Mouse (Mus musculus) spleen, adult 2 months (tissue): ENCODE results near the gene Srsf12. TPM values are rescaled to one million over a fixed set of nuclear protein-coding genes. Genes with fewer than 3 reads are reported as not detected.

Experiments used
- DNase-seq, 2 experiments: peaks; one replicate each; pipeline versions ENCODE4 v3.0.0 to v3.0.0-alpha.2; 2012 to 2021; ENCODE audit warnings: low spot score in 2 of 2, low read depth in 1 of 2
- H3K27ac ChIP-seq: fragments of 200-500 bp; 2 replicates; pipeline ENCODE4 v1.5.1; 2012; ENCODE audit warnings: low read length, inconsistent platforms; ENCODE audit not compliant: insufficient read depth
- H3K27me3 ChIP-seq: fragments of 200-500 bp; 2 replicates; pipeline ENCODE4 v1.6.1; 2012; ENCODE audit warnings: mild to moderate bottlenecking, moderate library complexity, low read length, inconsistent platforms; ENCODE audit not compliant: control insufficient read depth, insufficient read depth
- H3K36me3 ChIP-seq: fragments of 200-500 bp; 2 replicates; pipeline ENCODE4 v1.6.1; 2012; ENCODE audit warnings: mild to moderate bottlenecking, low read length, inconsistent platforms; ENCODE audit not compliant: control insufficient read depth, insufficient read depth
- H3K4me1 ChIP-seq: fragments of 200-500 bp; 2 replicates; pipeline ENCODE4 v1.6.1; 2011; ENCODE audit warnings: inconsistent platforms; ENCODE audit not compliant: control insufficient read depth, insufficient read depth, insufficient read length
- H3K4me3 ChIP-seq: fragments of 200-500 bp; 2 replicates; pipeline ENCODE4 v1.5.1; 2011; ENCODE audit warnings: mild to moderate bottlenecking, inconsistent platforms; ENCODE audit not compliant: insufficient read depth, insufficient read length; ENCODE audit errors: extremely low read depth
- CTCF ChIP-seq: fragments of 200-500 bp; IDR thresholded peaks from 2 replicates; pipeline ENCODE4 v1.5.1; 2011; ENCODE audit warnings: mild to moderate bottlenecking, inconsistent platforms; ENCODE audit not compliant: insufficient read depth, insufficient read length, insufficient replicate concordance; ENCODE audit errors: extremely low read depth
- POLR2A ChIP-seq: fragments of 200-500 bp; IDR thresholded peaks from 2 replicates; pipeline ENCODE4 v1.6.1; 2011; ENCODE audit warnings: low read depth, low read length, inconsistent platforms
- WGBS: fragments of 180-500 bp; shearing (Covaris S2); methylation state at CpG from one replicate; pipeline ENCODE4 v1.1.7; 2018; 5-methylcytosine and 5-hydroxymethylcytosine counted together
- polyA plus RNA-seq: library from polyadenylated mRNA; depleted of rRNA; stranded (reverse); fragments of >200 nt; gene quantifications from 2 replicates; pipeline ENCODE4 v1.2.3, GENCODE M21; 2012; rRNA removed

Srsf12 gene
- 0.30 and 0.40 TPM in 2 replicates for polyA plus RNA-seq

GRCm38 (mm10) chr4:33208881-33209841 is at the start of gene Srsf12:
TSS of gene Srsf12 (plus strand) at chr4:33208991.
- Histone ChIP-seq H3K27ac (0 out of 2 replicates have a peak within 1 kb of the TSS, but pooled peaks have one; percentile 41), H3K27me3 (peaks cover 9% of the 10 kb centered on the region), H3K4me3 (peak within 1 kb of the TSS; percentile 57), H3K4me1 (peaks cover 5% of the 10 kb centered on the region), H3K36me3 (no peaks in the 10 kb centered on the region)
- DNase-seq: peak in 1 of 2 experiments; percentile 35
- TF ChIP-seq POLR2A (no peak), CTCF (no peak)
- 3% methylated on average over 65 of the region's 65 CpGs for WGBS

GRCm38 (mm10) chr4:33183477-33183876 is 25.3 kb upstream of the Srsf12 start:
- Histone ChIP-seq H3K27ac (no peak overlapping the region), H3K4me3 (no peak overlapping the region), H3K27me3 (peaks cover 2% of the 10 kb centered on the region; the same call in 1 of the 2 replicates), H3K36me3 (no peaks in the 10 kb centered on the region), H3K4me1 (no peaks in the 10 kb centered on the region)
- DNase-seq: no peak
- 86% methylated on average over 5 of the region's 5 CpGs for WGBS
- TF ChIP-seq CTCF (no peak), POLR2A (no peak)

GRCm38 (mm10) chr4:33188164-33188563 is 20.6 kb upstream of the Srsf12 start:
- peaks cover 9% of the 10 kb centered on the region; the same call in 1 of the 2 replicates for H3K4me1 ChIP-seq
- 44% methylated on average over 9 of the region's 9 CpGs for WGBS
- H3K27ac ChIP-seq: no peak overlapping the region
- no peak overlapping the region for H3K4me3 ChIP-seq
- no peak for DNase-seq
- no peaks in the 10 kb centered on the region for H3K36me3 ChIP-seq
- no peak for TF ChIP-seq CTCF
- TF ChIP-seq POLR2A: no peak
- peaks cover 13% of the 10 kb centered on the region; the same call in 1 of the 2 replicates for H3K27me3 ChIP-seq

- H3K36me3 ChIP-seq: no peaks in the 10 kb centered on the region
- H3K4me1 ChIP-seq: peaks cover 9% of the 10 kb centered on the region; the same call in 1 of the 2 replicates
- H3K27me3 ChIP-seq: peaks cover 13% of the 10 kb centered on the region; the same call in 1 of the 2 replicates
- no peak for TF ChIP-seq CTCF
- no peak for TF ChIP-seq POLR2A
- H3K27ac ChIP-seq: peak overlapping the region; percentile 35; the same call in 1 of the 2 replicates
- 1% methylated on average over 119 of the region's 123 CpGs for WGBS
- peak overlapping the region; percentile 58 for H3K4me3 ChIP-seq
- DNase-seq: peak in 1 of 2 experiments; percentile 29
These were observed 19.7 kb upstream of the Srsf12 start for GRCm38 (mm10) chr4:33188781-33189734.

GRCm38 (mm10) chr4:33189735-33190036 is 19.1 kb upstream of the Srsf12 start, which contains the start of gene Pm20d2:
TSS of gene Pm20d2 (minus strand) at chr4:33189737.
- WGBS: 19% methylated on average over 6 of the region's 6 CpGs
- H3K4me1 ChIP-seq: peaks cover 9% of the 10 kb centered on the region; the same call in 1 of the 2 replicates
- no peak for DNase-seq
- peaks cover 13% of the 10 kb centered on the region; the same call in 1 of the 2 replicates for H3K27me3 ChIP-seq
- TF ChIP-seq CTCF: no peak
- no peak for TF ChIP-seq POLR2A
- no peaks in the 10 kb centered on the region for H3K36me3 ChIP-seq
- peak within 1 kb of the TSS; percentile 35; the same call in 1 of the 2 replicates for H3K27ac ChIP-seq
- peak within 1 kb of the TSS; percentile 58 for H3K4me3 ChIP-seq

- Histone ChIP-seq H3K27me3 (no peaks in the 10 kb centered on the region), H3K36me3 (no peaks in the 10 kb centered on the region), H3K27ac (no peak overlapping the region), H3K4me3 (no peak overlapping the region), H3K4me1 (no peaks in the 10 kb centered on the region)
- no peak for DNase-seq
- no peak for TF ChIP-seq POLR2A
- TF ChIP-seq CTCF: no peak
- WGBS: 38% methylated on average over 2 of the region's 2 CpGs
These were observed 10.7 kb upstream of the Srsf12 start for GRCm38 (mm10) chr4:33198117-33198516.
